Mouse (Mus musculus) yolk sac, embryonic 10.5 days (tissue): Measurements from ENCODE around the gene Trim2.

ENCODE experiments used
- DNase-seq: peaks from one replicate; pipeline ENCODE4 v3.0.0-alpha.2; 2017; ENCODE audit warnings: low spot score

The Trim2 gene

DNA sequence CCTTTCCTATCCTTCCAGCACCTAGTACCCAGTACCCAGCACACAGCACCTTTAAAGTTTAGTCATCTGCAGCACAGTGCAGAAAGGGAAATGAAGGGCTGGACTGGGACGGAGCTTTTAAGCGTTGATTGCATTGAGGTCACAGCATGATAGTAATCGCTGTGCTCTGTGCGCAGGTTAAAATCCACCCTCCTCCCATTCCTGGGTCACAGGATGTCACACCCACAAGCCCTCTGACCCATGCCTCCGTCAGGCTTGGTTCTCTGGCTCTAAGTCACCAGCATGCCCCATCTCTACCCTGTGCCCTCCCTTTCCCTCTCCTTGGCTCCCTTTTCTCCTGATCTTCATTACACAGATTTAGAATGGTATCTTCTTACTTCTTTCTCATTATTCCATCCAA lies 20.4 kb downstream of the Trim2 start:
- no peak for DNase-seq

DNA sequence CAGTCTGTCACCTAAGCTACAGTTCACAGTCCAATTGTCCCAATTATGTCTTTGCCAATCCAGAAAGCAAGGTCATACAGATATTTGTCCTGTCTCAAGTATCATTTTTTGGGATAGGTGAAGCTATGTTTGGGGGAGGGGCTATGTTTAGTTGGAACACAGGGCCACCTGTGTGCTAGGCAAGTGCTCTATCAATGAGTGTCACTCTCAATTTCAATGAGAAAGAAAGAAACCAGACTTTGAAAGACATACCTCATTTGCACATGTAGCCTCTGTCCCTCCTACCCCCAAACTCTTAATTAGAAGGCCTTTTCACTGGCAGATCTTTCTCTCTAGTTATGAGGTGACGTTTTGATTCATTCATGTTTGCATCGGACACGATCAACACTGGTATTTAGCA lies 21.9 kb downstream of the Trim2 start:
- no peak for DNase-seq

- DNase-seq = peak; percentile 78
Observed at GRCm38 (mm10) chr3:84283524-84283923, 23.2 kb downstream of the Trim2 start.

- no peak for DNase-seq
Observed at GRCm38 (mm10) chr3:84281936-84282371, 24.7 kb downstream of the Trim2 start.

GRCm38 (mm10) chr3:84278809-84279208 lies 27.9 kb downstream of the Trim2 start:
- no peak for DNase-seq

GRCm38 (mm10) chr3:84275124-84275523 lies 31.6 kb downstream of the Trim2 start:
- DNase-seq = no peak

DNA sequence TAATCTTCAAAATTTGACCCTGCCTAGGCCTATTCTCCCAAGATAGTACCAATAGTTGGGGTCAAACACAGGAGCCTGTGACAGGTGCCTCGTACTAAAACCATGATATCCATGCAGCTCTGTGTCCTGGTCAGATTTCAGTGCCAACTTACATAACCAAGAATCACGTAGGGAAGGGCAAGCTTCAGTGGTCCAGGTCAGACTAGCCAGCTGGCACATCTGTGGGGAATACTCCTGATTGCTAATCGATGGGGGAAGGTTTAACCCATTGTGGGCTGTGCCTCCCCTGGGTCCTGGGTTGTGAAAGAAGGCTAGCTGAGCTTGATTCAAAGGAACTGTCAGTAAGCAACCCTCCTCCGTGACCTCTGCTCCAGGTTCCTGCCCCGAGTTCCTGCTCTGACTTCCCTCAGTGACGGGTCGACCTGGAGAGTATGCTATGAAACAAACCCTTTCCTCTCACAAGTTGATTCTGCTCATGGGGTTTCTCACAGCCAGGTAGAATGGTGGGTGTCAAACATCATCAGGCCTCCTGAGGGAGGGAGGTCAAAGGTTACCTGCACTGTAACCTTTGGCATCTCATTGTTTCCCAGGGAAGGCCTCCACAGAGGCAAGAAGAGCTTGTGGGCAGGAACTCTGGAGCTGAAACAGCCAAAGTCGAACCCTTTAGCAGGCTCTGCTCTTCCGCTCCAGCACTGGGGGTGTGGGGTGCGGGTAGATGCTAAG lies 34.2 kb downstream of the Trim2 start:
- DNase-seq = peak; percentile 74

DNA sequence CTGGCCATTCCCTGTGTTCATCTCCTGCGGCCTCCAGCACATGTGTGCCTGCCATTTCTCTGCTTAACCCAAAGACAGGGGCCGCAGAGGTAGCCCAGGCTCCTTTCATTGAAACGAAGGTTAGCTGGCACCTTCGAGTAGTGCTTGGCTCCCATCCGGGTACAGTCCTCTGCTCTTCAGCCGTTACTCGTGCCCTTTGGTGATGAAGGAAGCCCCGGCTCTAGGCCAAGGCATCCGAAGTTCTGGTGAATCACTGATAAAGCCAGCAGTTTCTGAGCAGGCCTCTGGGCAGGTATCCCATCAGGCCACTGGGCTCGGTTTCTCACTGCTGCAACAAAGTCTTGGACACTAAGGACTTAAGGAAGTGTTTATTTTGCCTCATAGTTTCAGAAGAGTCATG lies 34.9 kb downstream of the Trim2 start:
- DNase-seq = no peak

GRCm38 (mm10) chr3:84271058-84271457 lies 35.6 kb downstream of the Trim2 start:
- no peak for DNase-seq

- DNase-seq = peak; percentile 75
Observed at GRCm38 (mm10) chr3:84270624-84270995, 36.1 kb downstream of the Trim2 start.

DNA sequence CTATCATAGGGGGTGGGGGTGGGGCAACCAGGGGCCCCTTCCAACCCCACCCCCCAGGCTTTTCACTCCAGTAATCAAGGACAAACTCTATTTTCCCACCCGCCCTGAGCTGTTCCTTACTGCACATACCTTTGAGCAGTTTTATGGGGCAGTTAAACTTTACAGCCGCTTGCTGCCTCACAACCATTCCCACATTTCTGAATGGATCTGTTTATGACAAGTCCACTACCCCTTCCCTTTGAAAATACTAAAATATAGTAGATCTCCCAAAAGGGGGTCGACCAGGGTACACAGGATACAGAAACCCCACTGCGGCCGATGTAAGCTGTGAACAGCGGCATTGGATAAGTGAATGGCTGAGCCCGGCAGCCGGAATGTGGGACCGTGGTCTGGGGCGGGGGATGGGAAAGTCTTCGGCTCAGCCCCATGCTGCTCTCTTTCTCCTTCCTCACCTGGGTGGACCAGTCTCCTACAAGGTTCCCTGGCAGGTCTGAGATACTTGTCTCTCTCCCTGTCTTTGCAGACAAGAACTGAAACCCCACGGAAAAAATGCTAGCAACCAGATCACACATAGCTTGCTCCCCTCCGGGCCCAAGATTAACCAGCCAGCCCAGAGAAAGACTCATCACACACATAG lies 36.6 kb downstream of the Trim2 start:
- no peak for DNase-seq

DNA sequence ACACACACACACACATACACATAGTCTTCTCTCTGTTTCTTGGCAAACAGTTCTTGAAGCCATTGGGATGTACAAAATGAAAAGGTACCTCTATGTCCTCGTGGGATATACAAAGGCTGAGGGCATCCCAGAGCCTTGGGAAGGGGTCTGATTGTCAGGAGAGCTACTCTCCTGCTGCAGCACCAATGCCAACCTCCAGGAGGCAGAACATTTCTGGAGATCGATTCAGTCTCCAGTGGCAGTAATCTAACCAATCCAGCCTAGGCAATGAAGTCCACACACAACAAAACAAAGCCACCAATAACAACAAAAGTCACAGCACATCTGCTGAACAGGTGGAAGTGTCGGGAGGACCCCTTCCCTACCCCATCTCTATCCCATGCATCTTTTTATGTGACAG lies 38.2 kb downstream of the Trim2 start:
- DNase-seq = no peak

- DNase-seq = peak; percentile 54
Observed at GRCm38 (mm10) chr3:84266391-84266931, 40.2 kb downstream of the Trim2 start.

GRCm38 (mm10) chr3:84265084-84265483 lies 41.6 kb downstream of the Trim2 start:
- DNase-seq = no peak

DNA sequence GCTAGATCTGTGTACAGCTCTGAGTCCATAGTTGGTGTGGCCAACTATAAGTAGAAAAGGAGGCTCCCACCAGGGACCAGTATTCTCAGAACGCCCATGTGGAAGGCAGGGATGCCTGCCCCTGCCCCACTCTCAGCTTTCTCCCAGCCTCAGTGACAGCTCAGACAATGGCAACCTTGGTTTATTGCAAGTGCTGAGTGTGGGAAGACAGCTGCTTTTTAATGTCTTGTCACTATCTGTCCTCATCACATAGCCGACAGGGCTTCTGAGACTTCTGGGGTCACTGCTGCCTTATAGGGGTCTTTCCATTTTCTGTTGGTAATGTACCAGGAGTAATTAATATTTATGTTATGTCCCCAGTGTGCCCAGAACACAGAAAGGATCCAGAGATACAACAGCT lies 42.3 kb downstream of the Trim2 start:
- DNase-seq = no peak

GRCm38 (mm10) chr3:84262804-84263203 lies 43.9 kb downstream of the Trim2 start:
- no peak for DNase-seq

DNA sequence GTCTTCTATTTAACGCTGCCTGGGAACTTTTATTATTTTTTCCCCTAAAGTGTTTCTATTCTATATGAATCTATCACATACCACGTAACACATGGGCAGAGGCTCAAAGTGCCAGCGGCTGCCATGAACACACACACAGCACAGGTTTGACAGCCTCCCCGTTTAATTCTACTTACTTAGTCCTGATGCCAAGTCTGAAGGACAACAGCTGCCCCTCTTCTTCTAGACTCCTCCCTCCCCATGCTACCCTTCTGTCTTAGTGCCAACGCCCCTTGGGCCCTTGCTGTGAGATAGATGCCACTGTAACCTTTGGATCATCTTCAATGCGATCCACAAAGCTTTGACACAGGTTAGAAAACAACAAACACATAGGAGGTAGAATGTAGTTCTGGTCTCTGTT lies 44.8 kb downstream of the Trim2 start:
- DNase-seq = no peak

DNA sequence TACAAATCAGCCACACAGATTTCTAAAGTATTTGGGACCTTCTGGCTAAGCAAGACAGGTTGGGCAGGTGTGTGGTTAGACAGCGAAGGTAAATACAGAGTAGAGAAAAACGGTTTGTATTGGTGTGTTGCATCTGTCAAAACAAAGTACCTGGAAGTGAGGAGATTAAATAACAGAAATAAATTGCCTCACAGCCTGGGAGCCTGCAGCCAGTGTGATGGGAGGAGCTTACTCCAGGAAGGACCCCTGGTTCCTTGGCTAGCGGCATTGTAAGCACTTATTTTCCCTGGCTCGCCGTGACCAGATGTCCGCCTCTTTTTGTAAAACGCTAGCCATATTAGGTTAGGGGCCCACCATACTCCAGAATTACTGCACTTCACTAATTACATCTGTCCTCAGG lies 45.8 kb downstream of the Trim2 start:
- DNase-seq = no peak

- DNase-seq = no peak
Observed at GRCm38 (mm10) chr3:84260024-84260535, 46.6 kb downstream of the Trim2 start.

DNA sequence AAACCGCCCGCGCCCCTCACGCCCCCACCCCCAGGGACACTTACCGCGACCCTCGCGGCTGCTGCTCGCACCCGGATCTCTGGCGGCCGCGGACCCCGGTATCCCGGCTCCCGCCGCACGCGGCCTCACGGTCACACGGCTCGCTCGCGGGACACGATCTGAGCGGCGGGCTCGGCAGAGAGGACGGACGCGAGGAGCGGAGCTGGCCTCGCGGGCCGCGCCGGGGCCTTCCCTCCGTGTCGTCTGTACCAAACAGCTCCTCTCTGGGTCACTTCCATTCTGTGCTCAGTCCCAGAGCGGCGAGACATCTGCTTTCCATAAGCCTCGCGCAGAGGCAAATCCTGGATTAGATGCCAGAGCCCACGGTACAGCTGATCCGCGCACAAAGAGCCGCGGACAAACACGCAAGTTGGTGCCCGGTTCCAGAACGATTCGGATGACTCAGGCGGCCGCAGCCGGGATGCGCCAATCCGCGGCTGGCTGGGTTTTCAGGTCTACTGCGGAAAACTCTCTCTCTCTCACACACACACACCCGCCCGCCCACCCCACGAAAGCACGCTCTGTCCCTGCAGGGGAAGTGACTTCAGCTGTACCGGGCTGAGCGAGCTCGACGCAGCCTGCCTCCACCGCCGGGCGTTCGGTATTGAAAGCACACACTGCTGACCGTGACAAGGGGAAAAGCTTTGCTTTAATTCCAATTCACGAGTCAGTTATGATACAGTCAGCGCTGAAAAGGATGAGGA lies 47.2 kb downstream of the Trim2 start:
- no peak for DNase-seq

- DNase-seq = no peak
Observed at GRCm38 (mm10) chr3:84258518-84259031, 48.1 kb downstream of the Trim2 start.

DNA sequence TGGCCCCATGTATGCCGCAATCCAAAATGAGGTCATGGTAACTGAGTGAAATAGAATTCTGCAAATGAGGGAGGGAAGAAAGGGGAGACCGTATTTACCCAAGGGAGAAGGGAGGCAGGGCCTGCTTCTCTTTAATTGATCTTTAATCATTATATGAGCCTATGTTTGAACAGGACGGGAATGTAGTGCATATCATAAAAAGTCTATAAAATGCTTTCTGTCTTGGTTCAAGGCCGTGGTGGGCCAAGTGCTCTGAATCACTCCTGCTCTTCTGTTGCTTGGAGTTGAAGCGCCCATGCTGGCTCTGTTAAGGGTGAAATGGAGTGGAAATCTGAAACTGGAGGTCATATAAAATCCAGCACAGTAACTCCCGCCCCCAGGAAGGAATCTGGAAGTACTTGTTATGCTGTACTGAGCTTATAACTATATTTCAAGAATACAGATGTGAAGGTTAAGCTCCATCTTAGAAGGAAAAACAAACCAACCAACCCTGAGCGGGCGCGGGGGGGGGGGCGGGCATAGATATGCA lies 48.6 kb downstream of the Trim2 start:
- no peak for DNase-seq
